Mouse (Mus musculus) erythroblast, embryonic 14.5 days (primary cell): Measurements from ENCODE around the gene Sik1.

Experiments
- GATA1 ChIP-seq: IDR thresholded peaks from 2 replicates; pipeline ENCODE4 v1.6.1; 2012; ENCODE audit warnings: low read length, inconsistent platforms, mixed read lengths
- TAL1 ChIP-seq: IDR thresholded peaks from 3 replicates; pipeline ENCODE4 v1.6.1; 2012; ENCODE audit warnings: low read length, inconsistent platforms, mixed read lengths

GRCm38 (mm10) chr17:31840423-31841003 is 15.1 kb downstream of the Sik1 start:
- TF ChIP-seq GATA1 (no peak), TAL1 (no peak)
